Mouse (Mus musculus) urinary bladder, adult 18-20 months (tissue): Measurements from ENCODE around the gene Cacna1i.

ENCODE experiments used
- DNase-seq, 2 experiments: peaks; one replicate each; pipeline ENCODE4 v3.0.0; 2022; ENCODE audit warnings: low spot score in 2 of 2, mixed read lengths in 2 of 2

The Cacna1i gene

GRCm38 (mm10) chr15:80327743-80328540 is 40.9 kb downstream of the Cacna1i start:
- no peak for DNase-seq

- DNase-seq = no peak
Measured at GRCm38 (mm10) chr15:80330276-80330675, 43.2 kb downstream of the Cacna1i start.

DNA sequence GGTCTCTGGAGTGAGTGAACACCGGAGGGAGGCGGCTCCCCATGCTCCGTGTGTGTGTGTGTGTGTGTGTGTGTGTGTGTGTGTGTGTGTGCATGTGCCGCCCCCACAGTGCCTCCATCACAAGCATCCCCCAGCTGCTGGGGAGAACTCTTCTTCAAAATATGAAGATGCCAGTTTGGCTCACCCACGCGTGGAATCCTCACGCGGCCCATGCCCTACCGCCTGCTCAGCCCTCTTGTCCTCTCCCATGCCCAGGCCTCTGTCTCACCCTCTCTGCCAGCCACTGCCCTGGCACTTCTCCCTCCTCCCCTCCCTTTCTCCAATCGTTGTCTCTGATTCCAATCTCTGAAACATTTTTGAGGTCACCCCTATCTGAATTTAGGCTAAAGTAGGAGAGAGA is 47.7 kb downstream of the Cacna1i start:
- no peak for DNase-seq

GRCm38 (mm10) chr15:80335196-80335595 is 48.2 kb downstream of the Cacna1i start:
- no peak for DNase-seq

DNA sequence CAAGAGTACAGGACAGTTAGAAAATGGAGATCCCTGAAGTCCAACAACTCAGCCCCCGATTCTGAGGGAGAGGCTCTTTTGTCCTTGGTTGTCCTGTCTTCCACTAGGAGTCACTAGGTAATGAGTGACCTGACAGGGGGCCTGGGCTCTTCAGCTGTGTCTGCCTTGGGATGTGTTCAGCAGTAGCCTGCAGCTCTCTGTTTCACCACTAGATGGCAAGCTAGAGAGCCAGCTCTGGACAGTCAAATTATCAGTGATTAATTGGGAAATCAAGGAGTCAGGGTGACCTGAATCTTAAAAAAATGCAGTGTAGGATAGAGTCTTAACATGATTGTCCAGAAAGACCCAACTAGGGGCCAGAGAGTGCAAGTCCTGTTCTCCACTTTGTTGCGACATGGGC is 53.3 kb downstream of the Cacna1i start:
- DNase-seq = peak in 1 of 2 experiments; percentile 38

GRCm38 (mm10) chr15:80342394-80342793 is 55.4 kb downstream of the Cacna1i start:
- DNase-seq = no peak

DNA sequence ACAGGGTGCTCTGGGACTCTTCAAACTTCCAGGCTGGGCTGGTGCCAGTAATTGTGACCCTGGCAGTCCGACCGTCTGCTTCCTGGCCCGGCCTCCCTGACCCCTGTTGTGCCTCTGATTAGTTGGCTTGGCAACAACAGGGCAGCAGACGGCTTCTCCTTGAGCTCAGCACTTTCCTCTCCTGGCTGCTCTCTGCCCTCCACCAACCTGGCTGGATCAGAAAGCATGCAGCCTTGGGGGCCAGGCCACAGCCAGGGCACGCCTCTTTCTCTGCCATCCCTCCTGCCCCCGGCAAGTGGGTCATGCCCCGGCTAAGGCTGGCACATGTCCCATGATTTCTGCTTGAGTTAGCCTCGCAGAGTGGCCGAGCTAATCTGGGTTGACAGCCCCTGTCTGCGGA is 56.0 kb downstream of the Cacna1i start:
- no peak for DNase-seq

DNA sequence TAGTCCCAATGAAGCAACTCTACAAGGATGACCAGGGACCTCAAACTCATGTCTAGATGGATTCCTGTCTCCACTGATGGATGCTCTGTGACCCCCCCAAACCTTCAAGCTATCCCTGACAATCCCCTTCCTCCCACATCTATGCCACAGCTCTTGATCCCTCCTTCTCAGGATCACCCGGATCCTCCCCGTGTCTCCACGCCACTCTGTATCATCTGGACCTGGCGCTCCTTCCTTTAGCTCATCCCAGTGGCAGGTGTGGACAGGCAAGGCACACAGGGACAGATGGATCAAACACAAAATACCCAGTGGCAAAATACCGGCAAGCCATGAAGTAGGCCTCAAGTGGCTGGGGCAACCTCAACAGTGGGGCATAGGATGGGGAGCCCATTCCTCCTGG is 56.7 kb downstream of the Cacna1i start:
- no peak for DNase-seq

- DNase-seq = no peak
Measured at GRCm38 (mm10) chr15:80346510-80346909, 59.5 kb downstream of the Cacna1i start.

GRCm38 (mm10) chr15:80350431-80350830 is 63.4 kb downstream of the Cacna1i start:
- no peak for DNase-seq

DNA sequence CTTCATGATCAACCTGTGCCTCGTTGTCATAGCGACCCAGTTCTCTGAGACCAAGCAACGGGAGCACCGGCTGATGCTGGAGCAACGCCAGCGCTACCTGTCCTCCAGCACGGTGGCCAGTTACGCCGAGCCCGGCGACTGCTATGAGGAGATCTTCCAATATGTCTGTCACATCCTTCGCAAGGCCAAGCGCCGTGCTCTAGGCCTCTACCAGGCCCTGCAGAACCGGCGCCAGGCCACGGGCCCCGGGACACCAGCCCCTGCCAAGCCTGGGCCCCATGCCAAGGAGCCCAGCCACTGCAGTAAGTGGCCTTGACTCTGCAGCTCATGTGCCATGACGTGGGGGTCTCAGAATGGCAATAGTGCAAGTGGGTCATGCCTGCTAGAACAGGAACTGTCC is 71.8 kb downstream of the Cacna1i start:
- DNase-seq = no peak

DNA sequence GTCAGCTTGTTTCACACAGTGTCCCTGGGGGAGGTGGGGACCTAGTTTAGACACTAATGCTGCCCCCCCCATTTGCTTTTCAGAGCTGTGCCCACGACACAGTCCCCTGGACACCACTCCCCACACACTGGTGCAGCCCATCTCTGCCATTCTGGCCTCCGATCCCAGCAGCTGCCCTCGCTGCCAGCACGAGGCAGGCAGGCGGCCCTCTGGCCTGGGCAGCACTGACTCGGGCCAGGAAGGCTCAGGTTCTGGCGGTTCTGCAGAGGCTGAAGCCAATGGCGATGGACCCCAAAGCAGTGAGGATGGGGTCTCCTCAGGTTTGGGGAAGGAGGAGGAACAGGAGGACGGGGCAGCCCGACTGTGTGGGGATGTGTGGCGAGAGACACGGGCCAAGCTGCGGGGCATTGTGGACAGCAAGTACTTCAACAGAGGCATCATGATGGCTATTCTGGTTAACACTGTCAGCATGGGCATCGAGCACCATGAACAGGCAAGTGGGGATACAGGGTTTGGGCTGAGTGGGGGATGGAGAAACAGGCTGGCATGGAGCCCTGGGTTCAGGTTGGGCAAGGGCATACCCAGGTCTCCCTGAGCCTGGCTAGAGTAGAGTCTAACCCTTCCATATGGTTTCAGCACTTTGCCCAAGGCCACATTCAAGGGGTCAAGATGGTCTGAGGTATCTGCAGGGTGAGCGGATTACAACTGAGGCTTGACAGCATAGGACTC is 74.9 kb downstream of the Cacna1i start:
- DNase-seq = no peak

DNA sequence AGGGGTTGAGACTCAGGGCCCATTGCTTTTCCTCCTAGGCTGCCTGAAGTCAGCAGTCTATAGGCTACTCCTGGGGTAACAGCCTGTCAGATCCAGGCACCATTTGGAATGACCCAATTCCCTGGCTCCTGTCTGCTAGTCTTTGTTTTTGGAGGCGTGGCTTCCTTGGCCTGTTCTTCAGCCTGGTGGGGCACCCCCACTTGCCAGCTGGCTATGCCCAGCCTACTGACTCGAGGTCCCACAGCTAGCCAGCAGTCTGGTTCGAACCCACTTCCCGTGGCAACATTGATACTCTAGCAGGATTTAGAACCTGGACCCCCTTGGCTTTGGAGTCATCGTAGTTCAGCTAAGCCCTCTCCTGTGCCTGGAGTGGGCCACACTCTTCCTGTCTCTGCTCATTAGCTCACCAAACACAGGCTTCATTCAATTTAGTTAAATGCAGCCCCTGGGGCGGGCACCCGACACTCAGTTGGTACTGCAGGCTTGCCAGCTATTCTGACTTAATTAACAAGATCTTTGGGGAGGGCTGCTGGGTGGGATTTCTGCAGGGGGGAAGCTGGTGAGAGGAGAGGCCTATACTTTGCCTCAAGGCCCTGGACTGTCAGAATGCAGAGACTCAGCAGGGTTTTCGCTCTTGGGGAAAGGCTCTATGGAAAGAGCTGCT is 75.6 kb downstream of the Cacna1i start:
- no peak for DNase-seq

GRCm38 (mm10) chr15:80363821-80364715 is 77.0 kb downstream of the Cacna1i start:
- no peak for DNase-seq

- DNase-seq = no peak
Measured at GRCm38 (mm10) chr15:80366899-80367298, 79.9 kb downstream of the Cacna1i start.

DNA sequence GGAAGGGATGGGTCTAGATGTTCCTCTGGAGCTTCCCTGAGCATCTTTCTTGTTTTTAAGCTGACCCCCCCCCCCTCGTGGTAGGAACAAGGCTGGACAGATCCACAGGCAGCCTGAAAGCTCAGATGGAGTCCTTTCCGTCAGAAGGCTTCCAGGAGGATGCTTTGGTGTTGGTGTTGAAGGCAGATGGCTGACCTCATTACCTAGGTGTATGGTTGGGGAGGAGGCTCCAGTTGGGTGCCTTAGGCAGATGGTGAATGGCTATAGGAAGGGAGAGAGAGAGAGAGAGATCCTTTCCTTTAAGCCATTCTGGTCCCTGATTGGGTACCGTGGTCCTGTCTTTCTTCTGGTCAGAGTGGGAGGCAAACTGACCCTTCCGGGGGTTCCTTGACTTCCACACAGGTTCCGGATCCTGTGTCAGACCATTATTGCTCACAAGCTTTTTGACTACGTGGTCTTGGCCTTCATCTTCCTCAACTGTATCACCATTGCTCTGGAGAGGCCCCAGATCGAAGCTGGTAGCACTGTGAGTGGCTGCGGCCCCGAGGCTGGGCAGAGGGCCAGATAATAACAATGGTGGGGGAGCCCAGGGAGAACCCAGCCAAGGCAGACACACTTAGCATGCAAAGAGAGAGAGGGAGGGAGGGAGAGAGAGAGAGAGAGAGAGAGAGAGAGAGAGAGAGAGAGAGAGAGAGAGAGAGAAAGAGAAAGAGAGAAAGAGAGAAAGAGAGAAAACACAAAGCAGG is 86.4 kb downstream of the Cacna1i start:
- no peak for DNase-seq

DNA sequence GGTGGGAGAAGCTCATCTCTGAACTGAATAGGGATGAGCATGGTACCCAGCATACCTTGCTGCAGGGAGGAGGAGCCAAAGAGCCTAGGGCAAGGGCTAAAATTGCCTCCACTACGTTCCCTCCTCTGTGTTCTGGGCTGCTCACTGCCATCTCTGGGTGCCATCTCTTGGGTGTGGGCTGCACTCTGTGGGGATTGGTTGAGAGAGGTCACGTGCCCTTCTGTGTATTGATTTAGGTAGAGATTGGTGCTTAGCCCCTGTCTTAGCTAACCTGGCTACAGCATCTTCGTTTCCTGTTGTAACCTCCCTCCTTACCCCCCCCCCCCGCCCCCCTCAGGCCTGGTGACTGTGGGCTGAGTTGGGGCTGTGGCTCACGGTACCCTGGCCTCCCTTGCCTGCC is 87.8 kb downstream of the Cacna1i start:
- no peak for DNase-seq

GRCm38 (mm10) chr15:80387185-80387584 is 100.1 kb downstream of the Cacna1i start:
- no peak for DNase-seq

- DNase-seq = no peak
Measured at GRCm38 (mm10) chr15:80391791-80392190, 104.8 kb downstream of the Cacna1i start.

DNA sequence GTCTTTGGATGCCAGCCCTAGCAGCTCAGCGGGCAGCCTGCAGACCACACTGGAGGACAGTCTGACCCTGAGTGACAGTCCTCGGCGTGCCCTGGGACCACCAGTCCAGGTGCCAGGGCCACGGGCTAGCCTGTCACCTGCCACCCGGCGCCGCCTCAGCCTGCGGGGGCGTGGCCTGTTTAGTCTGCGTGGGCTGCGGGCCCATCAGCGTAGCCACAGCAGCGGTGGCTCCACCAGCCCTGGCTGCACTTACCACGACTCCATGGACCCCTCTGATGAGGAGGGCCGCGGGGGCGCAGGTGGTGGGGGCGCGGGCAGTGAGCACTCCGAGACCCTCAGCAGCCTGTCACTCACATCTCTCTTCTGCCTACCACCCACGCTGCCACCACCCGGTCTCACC is 108.0 kb downstream of the Cacna1i start:
- DNase-seq = no peak

DNA sequence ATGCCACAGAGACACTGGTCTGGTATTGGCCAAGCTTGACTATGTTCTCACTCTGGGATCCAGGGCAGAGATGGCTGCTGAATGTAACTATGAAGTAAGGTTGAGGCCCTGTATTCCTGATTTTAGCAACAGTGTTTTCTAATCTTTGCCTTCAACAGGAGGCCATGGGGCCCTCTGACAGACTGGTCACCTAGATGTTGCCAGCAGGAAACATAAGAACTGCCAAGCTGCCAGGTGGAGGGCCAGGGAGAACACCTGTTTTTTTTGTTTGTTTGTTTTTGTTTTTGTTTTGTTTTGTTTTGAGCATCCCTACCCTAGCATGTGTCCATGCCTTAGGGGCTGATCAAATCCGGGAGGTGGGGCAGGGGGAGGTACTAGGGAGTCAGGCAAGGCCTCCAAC is 112.4 kb downstream of the Cacna1i start:
- DNase-seq = no peak
